Comparison of ENCODE assay signal across 9 mouse cellular contexts in genomic region chr1:154189842-154190530, GRCm38 (mm10). TPM values are rescaled to one million over a fixed set of nuclear protein-coding genes. Genes with fewer than 3 reads are reported as not detected.
DNase-seq lines count a peak whose midpoint lies in the region; ATAC-seq and TF ChIP-seq lines count a peak whose summit lies in the region.
"Had no signal": no experiment of that assay in that cellular context is flagged by ENCODE, and none has a peak within 500 bp of the region (broad histone marks: within the 10 kb centered on the region; RNA-seq: fewer than 3 reads in every experiment).

No protein-coding gene starts in this region.

- no peaks in the 10 kb centered on the region for H3K4me1 ChIP-seq in kidney, adult 2 months (ENCODE audit: control insufficient read depth, insufficient read depth, low read length)
- H3K4me1 ChIP-seq in liver, embryonic 11.5 days (replicated peaks; ENCODE audit: control insufficient read depth, insufficient read depth, low read length): no peaks in the 10 kb centered on the region
- no peaks in the 10 kb centered on the region for H3K4me1 ChIP-seq in neural tube, embryonic 15.5 days

- DNase-seq in kidney, adult 2 months: peak; percentile 32
- no peak for DNase-seq in kidney, adult 11 months
- peak; percentile 35 to 63 for DNase-seq in adrenal gland, postnatal 36 days
- DNase-seq in embryo, embryonic 11 days: peak; percentile 57
- peak; percentile 24 for DNase-seq in large intestine, adult 2 months (ENCODE audit: low read depth, low spot score)
- DNase-seq in retina, postnatal 1 day: peak; percentile 70
- no peak for DNase-seq in liver, embryonic 11.5 days (ENCODE audit: low spot score)

- no peak overlapping the region for H3K4me2 ChIP-seq in liver, embryonic 11.5 days
- no peak overlapping the region for H3K4me2 ChIP-seq in neural tube, embryonic 15.5 days

- H3K4me3 ChIP-seq in kidney, adult 2 months (ENCODE audit: insufficient read depth, low read depth, low read length): no peak overlapping the region
- no peak overlapping the region for H3K4me3 ChIP-seq in liver, embryonic 11.5 days (ENCODE audit: low read depth, low read length)
- no peak overlapping the region for H3K4me3 ChIP-seq in neural tube, embryonic 15.5 days (replicated peaks)

- H3K27ac ChIP-seq in kidney, adult 2 months (ENCODE audit: insufficient read depth, low read depth, low read length): no peak overlapping the region
- no peak overlapping the region for H3K27ac ChIP-seq in liver, embryonic 11.5 days (ENCODE audit: low read depth, low read length)
- no peak overlapping the region for H3K27ac ChIP-seq in neural tube, embryonic 15.5 days (replicated peaks)
- H3K27ac ChIP-seq: liver, embryonic 14.5 days had no signal

- no peak overlapping the region for H3K9ac ChIP-seq in liver, embryonic 11.5 days (ENCODE audit: low read depth, low read length)
- no peak overlapping the region for H3K9ac ChIP-seq in neural tube, embryonic 15.5 days (replicated peaks)
- H3K9ac ChIP-seq: liver, embryonic 14.5 days had no signal

- H3K9me3 ChIP-seq in liver, embryonic 11.5 days (ENCODE audit: control insufficient read depth, low read length): no peaks in the 10 kb centered on the region
- H3K9me3 ChIP-seq in neural tube, embryonic 15.5 days (replicated peaks): no peaks in the 10 kb centered on the region

- no peak for TF ChIP-seq POLR2A in kidney, adult 2 months (IDR thresholded peaks at IDR 0.05; ENCODE audit: low read depth, low read length)

- ATAC-seq in liver, embryonic 11.5 days (replicated peaks; ENCODE audit: low FRiP score): no peak
- ATAC-seq in neural tube, embryonic 15.5 days (ENCODE audit: low FRiP score): no peak

- H3K27me3 ChIP-seq in kidney, adult 2 months (replicated peaks; ENCODE audit: control insufficient read depth, insufficient read depth, low read length): no peaks in the 10 kb centered on the region
- H3K27me3 ChIP-seq in liver, embryonic 11.5 days (replicated peaks; ENCODE audit: control insufficient read depth, insufficient read depth, low read length): no peaks in the 10 kb centered on the region
- H3K27me3 ChIP-seq in neural tube, embryonic 15.5 days (replicated peaks): no peaks in the 10 kb centered on the region

- no peaks in the 10 kb centered on the region for H3K36me3 ChIP-seq in kidney, adult 2 months (ENCODE audit: control insufficient read depth, insufficient read depth, low read length)
- H3K36me3 ChIP-seq in liver, embryonic 11.5 days (ENCODE audit: control insufficient read depth, insufficient read depth, low read length): no peaks in the 10 kb centered on the region
- no peaks in the 10 kb centered on the region for H3K36me3 ChIP-seq in neural tube, embryonic 15.5 days

- WGBS in kidney, adult 2 months: 66% methylated on average over 14 of the region's 18 CpGs
- 24% methylated on average over 15 of the region's 18 CpGs for WGBS in large intestine, adult 2 months
- WGBS in liver, embryonic 11.5 days: 69% methylated on average over 14 of the region's 18 CpGs
- WGBS in neural tube, embryonic 15.5 days: 62% methylated on average over 14 of the region's 18 CpGs

- TF ChIP-seq CTCF in kidney, adult 2 months (conservative IDR thresholded peaks at IDR 0.05; ENCODE audit: insufficient read depth, insufficient read length, low read depth, low read length): no peak; the same call in 1 of the 2 replicates

RNA-seq across cellular contexts. Expression of gene Zfp648, which starts 11.0 kb away (rescaled TPM):
- polyA plus RNA-seq in kidney, adult 2 months (2012; rRNA removed): 0.84 and 1.3 TPM in 2 replicates
- under 1 TPM in 1 of 2 experiments, not detected in 1; 0.43 TPM for total RNA-seq in adrenal gland, postnatal 36 days (2021)
- not detected in 2 replicates for polyA plus RNA-seq in large intestine, adult 2 months (2012; rRNA removed)
- 0.16 TPM in 1 of 2 replicates, not detected in the other for polyA plus RNA-seq in liver, embryonic 11.5 days (2014; fragmentation: Nextera tagmentation; extraction: Ambion mirVana)
- polyA plus RNA-seq in neural tube, embryonic 15.5 days (2015; fragmentation: Nextera tagmentation; extraction: Ambion mirVana): 1.7 and 2.2 TPM in 2 replicates
- polyA plus RNA-seq: liver, embryonic 14.5 days had no signal

Comparison
In these comparisons a context has a peak if more than half of its experiments do, and no peak if none do; other contexts are left out.
1. DNase-seq: peak in kidney, adult 2 months (single experiment), adrenal gland, postnatal 36 days (2 of 2), embryo, embryonic 11 days (single experiment), large intestine, adult 2 months (single experiment) and retina, postnatal 1 day (single experiment); none in kidney, adult 11 months (single experiment) and liver, embryonic 11.5 days (single experiment).